Mouse (Mus musculus) layer of hippocampus, adult 8-10 months (tissue): ENCODE results near the gene Ccdc189. TPM values are rescaled to one million over a fixed set of nuclear protein-coding genes. Genes with fewer than 3 reads are reported as not detected.

ENCODE experiments used
- DNase-seq, 2 experiments: peaks; one replicate each; pipeline ENCODE4 v3.0.0; 2022; ENCODE audit warnings: low spot score in 2 of 2
- total RNA-seq, 4 experiments: library from RNA; stranded (reverse); gene quantifications; 2 replicates each; pipeline ENCODE4 v1.2.4; 2022

Ccdc189 gene
- total RNA-seq, 4 experiments from 2014 or later = 7.7 to 12.8 (median 10.1) TPM

GRCm38 (mm10) chr7:127592575-127592974 lies 4.2 kb upstream of the Ccdc189 start:
- DNase-seq = no peak

GRCm38 (mm10) chr7:127591108-127591507 lies 2.7 kb upstream of the Ccdc189 start:
- DNase-seq = no peak

- DNase-seq = no peak
These were observed 1.2 kb upstream of the Ccdc189 start for GRCm38 (mm10) chr7:127589637-127590036.

GRCm38 (mm10) chr7:127588901-127589300 lies 506 bp upstream of the Ccdc189 start:
- no peak for DNase-seq

- no peak for DNase-seq
These were observed 1.2 kb downstream of the Ccdc189 start for GRCm38 (mm10) chr7:127587196-127587595.

GRCm38 (mm10) chr7:127586149-127586548 lies 2.2 kb downstream of the Ccdc189 start:
- no peak for DNase-seq

GRCm38 (mm10) chr7:127585031-127585430 lies 3.4 kb downstream of the Ccdc189 start:
- no peak for DNase-seq

GRCm38 (mm10) chr7:127583260-127583659 lies 5.1 kb downstream of the Ccdc189 start:
- no peak for DNase-seq

- no peak for DNase-seq
These were observed 14.3 kb downstream of the Ccdc189 start for GRCm38 (mm10) chr7:127574115-127574514.

GRCm38 (mm10) chr7:127573503-127574008 lies 14.8 kb downstream of the Ccdc189 start:
- no peak for DNase-seq

GRCm38 (mm10) chr7:127572895-127573471 lies 15.4 kb downstream of the Ccdc189 start, which contains the start of gene Phkg2:
Gene Phkg2 (plus strand): TSS chr7:127573340.
- DNase-seq = peak; percentile 93 to 97

GRCm38 (mm10) chr7:127564381-127565150 lies 23.8 kb downstream of the Ccdc189 start:
- no peak for DNase-seq

- no peak for DNase-seq
These were observed 27.0 kb downstream of the Ccdc189 start, which contains the start of gene Tmem265 for GRCm38 (mm10) chr7:127561340-127561858. Gene Tmem265 (plus strand): TSS chr7:127561390.

- DNase-seq = no peak
These were observed 27.8 kb downstream of the Ccdc189 start for GRCm38 (mm10) chr7:127560580-127560979.

GRCm38 (mm10) chr7:127551558-127551957 lies 36.8 kb downstream of the Ccdc189 start:
- no peak for DNase-seq

GRCm38 (mm10) chr7:127549116-127549835 lies 39.1 kb downstream of the Ccdc189 start:
- peak in 1 of 2 experiments; percentile 38 for DNase-seq

GRCm38 (mm10) chr7:127541671-127542070 lies 46.7 kb downstream of the Ccdc189 start:
- no peak for DNase-seq
